Mouse (Mus musculus) spleen, postnatal 14 days (tissue): ENCODE measurements around the gene Hsd3b6.
"Not testable (repeated sequence)": the region's sequence is repeated elsewhere in the genome, so short reads cannot be mapped to it uniquely, and the experiment has no call there.

Source experiments
- DNase-seq, 2 experiments: peaks; one replicate each; pipeline ENCODE4 v3.0.0; 2021 to 2022; ENCODE audit warnings: low spot score in 2 of 2

Hsd3b6 gene

DNA sequence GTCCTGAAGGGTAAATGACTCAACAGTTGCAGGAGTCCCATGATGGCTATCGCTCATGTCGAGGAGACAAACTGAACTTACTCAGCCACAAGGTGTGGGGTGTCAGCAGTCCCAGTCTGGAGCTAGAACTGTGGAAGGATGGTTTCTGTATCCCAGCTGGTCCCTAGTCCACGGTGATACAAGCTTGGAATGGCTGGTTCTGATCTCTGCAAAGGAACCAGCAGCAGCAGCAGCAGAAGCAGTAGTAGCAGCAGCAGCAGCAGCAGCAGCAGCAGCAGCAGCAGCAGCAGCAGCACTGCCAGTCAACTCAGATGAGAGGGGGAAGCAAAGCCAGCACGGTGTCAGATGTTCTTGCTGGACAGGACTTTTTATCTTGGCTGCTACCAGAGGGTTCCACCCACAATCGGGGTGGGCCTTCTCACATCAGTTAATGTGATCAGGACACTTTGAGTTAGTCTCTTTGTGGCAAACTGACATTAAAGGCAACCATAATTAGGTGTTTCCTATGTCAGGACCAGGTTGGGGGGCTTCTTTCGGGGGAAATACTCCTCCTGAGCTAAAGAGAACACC lies at the start of gene Hsd3b6:
Gene Hsd3b6 (minus strand): TSS at position 343 of the 570 bp plus-strand sequence.
- DNase-seq, result no peak

DNA sequence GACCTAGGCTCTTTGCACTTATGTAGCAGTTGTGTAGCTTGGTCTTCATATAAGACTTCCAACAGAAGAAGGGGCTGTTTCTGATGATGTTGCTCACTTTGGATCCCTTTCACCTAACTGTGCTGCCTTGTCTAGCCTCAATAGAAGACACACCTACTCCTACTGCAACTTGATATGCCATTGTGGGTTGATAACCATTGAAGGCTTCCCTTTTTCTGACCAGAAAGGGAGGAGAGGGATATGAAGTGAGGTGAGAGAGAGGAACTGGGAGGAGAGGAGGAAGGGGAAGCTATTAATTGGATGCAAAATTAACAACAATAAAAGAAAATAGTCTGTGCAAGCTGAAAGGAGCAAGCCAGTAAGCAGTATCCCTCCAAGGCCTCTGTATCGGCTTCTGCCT lies 48.6 kb upstream of the Hsd3b6 start:
- no peak for DNase-seq

DNA sequence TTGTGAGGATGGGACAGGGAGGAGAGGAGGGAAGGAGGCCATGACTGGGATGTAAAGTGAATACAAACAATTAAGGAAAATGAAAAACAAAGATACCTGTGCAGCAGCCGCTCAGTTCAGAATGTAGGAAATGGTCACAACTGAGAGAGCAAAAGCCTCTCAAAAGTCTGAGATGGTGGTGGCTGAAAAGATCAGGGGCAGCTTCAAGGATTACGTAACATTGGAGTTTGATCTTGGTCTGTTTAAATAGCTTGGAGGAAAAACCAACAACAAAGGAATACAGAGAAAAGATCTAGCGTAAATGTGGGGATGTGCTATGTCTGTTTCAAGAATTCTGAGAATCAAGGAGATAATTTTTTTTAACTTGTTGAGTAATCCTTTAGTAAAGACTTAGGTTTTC lies 45.3 kb upstream of the Hsd3b6 start, which contains the start of gene Hsd3b1:
Gene Hsd3b1 (minus strand): TSS at position 219 of the 400 bp plus-strand sequence.
- no peak for DNase-seq

DNA sequence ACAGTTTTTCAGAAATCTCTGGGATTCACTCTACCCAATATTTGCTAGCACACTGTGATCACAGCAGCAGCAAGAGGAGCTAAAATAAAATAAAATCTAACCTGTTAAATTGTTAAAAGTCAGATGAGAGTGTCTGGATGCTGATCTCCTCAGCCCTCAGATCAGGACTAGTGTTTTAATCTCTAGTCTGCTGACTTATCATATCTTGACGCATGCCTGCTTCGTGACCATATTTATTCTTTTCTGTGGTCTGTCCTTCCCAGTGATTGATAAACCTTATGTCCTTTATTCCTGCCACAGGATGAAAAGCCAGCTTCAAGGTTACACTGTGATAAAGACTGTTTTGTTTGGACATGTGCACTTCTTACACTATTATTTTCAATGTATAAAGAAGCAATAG lies 43.8 kb upstream of the Hsd3b6 start:
- no peak for DNase-seq

DNA sequence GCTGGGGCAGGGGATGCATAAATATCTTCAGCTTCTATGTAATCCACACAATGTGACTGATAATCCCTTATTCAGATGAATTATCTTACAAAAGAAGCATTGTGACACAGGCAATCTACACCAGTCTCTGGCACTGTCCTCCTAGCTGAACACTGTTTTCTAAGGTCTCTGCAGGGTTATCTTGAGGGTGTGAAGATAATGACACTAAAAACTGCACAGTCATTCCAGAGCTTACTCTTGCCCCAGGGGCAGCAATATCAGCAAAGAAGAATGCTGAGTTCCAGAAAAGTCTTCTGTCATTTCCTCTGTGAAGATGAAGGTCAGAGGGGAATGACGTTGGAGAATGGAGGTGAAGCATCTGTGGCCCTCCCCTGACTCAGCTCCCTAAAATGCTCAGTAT lies 42.6 kb upstream of the Hsd3b6 start:
- no peak for DNase-seq

DNA sequence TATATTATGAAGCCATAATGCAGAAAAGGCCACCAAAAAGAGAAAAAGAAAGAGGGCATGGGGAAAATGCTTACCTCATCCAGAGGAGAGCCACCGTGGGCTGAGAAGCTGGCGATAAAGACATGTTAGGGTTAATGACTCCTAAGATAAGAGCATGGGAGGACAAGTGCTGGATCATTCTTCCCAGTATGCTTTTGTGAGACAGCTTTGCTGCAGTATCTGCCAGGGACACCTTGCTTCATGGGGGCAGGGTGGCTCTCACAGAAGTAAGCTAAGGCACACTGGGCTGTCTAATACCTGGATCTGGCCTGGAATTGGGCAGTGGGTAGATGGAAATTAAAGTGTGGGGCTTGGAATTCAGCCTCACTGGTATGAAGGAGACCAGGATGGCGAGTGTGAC lies 40.9 kb upstream of the Hsd3b6 start:
- no peak for DNase-seq

DNA sequence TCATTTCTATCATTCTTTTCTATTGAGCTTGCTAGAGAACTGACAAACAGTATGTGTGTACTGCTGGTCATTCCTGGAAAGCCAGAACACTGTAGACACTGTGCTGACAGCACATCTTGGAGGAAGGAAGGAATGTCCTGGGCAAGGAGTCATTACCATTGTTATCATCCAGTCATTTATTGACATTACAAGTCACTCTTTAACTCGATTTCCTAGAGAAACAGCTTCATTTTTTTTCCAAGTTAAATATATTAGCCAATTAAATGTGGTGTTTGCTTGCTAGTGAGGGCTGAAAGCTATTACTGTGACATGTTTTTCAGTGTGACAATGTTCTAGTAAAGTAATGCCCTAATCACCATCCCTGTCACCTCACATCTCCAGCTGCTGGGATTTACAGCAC lies 39.4 kb upstream of the Hsd3b6 start:
- DNase-seq, result no peak

DNA sequence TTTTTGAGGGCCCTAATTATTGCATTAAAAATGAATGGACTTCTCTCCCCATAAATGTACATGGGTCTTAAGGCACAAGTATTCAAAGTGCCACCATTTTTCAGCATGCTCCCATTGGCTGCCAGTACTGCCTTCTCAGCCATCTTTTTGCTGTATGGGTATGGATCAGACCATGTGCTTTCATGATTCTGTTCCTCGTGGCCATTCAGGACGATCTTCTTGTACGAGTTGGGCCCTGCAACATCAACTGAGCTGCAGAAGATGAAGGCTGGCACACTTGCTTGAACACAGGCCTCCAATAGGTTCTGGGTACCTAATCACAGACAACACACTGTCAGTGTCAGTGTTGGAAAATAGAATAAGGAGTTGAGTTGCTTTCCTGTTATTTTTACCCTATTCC lies 38.8 kb upstream of the Hsd3b6 start:
- no peak for DNase-seq

DNA sequence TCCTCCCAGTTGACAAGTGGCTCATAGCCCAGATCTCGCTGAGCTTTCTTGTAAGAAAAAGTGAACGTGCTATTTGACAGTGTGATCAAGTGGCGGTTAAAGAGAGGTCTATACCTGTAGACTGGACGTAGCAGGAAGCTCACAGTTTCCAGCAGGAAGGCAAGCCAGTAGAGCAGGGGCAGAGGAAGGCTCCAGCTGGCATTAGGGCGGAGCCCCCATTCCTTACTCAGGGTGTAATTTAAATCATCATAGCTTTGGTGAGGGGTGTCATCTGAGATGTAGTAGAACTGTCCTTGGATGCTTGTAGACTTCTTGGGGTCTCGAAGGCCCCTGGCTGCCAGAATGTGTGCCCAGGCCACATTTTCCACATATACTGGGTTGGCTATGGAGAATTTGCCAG lies 38.4 kb upstream of the Hsd3b6 start:
- DNase-seq, result no peak

DNA sequence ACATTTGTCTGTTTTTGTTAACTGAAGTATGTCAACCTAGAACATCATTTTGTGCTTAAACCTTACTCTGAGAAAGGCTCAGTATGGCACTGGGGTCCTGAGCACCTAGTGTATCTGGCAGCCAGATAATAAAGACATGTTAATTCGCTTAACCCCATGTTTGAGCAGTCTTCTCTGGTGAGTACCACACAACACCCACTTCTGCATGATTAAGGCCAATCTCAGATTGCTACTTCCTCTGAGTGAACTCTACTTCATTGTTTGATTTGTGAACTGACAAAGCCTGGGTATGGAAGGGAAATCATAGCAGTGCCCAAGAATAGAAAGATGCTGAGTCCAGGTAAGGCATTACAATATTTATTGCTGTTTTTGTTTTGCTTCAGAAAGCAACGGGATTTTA lies 37.6 kb upstream of the Hsd3b6 start:
- DNase-seq, result no peak

DNA sequence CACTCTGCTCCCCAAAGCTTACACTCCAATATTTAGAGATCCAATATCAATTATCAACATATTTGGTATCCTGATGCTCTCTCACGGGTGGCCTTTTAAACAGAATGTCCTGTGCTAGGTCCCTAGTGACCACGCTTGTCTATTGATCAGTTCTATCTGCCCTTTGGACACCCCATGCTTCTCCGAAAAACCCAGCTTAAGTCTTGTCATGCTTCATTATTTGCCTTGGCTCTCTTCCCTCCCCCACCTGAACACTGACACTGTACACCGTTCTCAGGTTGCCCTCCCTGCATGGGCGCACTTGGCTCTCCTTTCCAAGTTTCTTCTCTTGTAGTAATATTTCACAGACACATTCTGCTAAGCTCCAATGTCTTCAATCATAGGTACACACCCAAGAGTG lies 36.0 kb upstream of the Hsd3b6 start:
- no peak for DNase-seq

DNA sequence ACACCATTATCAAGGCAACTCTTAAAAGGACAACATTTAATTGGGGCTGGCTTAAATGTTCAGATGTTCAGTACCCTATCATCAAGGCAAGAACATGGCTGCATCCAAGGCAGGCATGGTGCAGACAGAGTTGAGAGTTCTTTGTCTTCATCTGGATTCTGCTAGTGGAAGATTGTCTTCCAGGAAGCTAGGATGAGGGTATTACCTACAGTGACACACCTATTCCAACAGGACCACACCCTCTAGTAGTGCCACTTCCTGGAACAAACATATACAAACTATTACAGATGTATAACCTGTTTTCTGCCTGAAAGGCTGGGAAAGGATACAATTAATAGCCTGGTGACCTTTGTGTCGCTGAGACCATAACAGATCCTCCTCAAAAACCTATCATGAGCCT lies 34.7 kb upstream of the Hsd3b6 start:
- DNase-seq, result no peak

DNA sequence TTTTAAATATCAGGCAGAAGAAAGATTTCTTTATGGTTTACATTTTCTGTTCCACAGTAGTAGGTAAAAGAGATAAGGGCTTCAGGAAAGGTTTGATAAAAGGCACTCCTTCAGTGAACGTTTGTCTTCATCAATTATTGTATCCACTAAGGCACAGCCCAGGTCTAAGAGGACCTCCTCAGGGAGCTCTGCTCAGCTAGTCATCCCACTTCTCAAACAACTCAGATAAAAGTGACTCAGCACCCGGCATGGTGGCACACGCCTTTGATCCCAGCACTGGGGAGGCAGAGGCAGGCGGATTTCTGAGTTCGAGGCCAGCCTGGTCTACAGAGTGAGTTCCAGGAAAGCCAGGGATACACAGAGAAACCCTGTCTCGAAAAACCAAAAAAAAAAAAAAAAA lies 1.6 kb downstream of the Hsd3b6 start:
- not testable (repeated sequence) for DNase-seq

DNA sequence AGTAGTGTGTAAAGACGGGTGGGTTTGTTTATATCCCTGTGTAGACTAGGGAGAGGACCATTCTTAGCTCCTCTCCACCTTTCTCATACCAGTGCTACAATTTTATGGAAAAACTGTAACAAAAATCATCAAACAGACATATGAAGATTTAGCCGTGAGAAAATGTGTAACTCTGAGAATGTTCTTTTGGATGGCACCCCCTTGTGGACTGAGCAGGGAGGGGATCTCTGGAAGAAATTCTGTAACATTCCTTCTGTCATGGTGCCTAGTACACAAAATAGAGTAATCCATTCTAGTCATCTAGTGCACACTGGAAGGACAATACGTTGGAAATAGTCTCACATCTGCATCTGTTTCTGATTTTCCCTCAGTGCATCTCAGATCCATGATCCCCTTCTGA lies 9.2 kb downstream of the Hsd3b6 start:
- DNase-seq, result not testable (repeated sequence)

DNA sequence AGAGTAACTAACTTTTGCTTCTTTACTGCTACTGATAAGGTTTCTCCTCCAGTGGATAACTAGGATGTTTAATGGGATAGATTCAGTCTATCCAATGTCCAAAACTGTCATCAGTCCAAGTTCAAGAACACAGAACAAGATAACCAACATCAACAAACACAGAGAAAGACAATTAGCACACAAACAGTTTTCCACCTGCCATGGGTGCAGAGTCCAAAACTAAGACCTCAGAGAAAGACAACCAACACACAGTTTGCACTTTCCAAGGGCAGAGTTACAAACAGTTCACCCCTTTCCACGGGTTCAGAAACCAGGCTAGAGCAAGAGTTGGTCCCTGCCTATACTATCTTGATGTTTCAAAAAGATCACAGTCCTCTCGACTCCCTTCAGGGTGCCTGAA lies 27.7 kb downstream of the Hsd3b6 start:
- DNase-seq, result no peak

DNA sequence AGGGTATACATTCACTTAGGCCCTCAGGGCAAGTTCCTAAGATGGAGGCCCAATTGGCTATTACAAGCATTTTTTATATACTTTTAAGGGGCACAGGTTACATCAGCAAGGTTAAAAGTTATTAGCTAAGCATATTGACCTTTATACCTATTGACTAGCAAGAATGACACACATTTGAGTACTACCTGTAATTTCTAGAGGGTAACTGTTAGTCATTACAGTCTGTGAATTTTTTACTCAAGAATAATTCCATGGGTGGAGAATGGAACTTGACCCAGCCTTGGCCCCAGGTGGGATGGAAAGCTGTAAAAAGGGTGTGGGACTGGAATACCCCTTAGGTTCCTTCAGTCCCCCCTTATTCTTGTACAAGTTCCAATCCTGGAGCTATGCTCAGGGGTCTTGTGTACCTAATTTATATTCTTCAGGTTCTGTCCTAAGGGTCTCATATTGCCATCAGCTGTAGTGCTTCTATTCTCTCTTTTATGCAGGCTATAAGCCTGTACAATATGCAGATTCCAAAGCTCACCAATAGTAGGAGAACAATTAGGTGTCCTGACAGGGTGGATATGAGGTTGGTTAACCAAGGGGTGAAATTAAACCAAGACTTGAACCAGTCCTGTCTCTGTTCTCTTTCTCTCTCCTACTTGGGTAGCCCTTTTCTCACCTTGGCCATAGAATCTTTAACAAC lies 31.9 kb downstream of the Hsd3b6 start:
- DNase-seq, result no peak

DNA sequence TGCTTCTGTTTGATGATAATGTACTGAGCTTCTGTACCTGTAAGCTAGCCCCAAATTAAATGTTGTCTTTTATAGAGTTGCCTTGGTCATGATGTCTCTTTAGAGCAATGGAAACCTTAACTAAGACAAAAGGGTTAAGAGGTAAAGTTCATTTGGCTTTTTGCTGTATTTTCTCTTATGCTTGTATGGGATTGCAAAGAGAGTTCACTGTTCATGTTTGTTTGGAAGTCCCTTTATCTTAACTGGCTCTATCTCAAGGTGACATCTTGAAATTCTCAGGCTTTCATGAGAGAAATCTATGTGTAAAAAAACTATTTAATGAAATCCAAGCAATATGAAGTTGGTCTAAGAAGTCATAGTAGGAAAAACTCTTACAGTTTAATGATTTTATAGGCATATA lies 33.3 kb downstream of the Hsd3b6 start:
- no peak for DNase-seq

DNA sequence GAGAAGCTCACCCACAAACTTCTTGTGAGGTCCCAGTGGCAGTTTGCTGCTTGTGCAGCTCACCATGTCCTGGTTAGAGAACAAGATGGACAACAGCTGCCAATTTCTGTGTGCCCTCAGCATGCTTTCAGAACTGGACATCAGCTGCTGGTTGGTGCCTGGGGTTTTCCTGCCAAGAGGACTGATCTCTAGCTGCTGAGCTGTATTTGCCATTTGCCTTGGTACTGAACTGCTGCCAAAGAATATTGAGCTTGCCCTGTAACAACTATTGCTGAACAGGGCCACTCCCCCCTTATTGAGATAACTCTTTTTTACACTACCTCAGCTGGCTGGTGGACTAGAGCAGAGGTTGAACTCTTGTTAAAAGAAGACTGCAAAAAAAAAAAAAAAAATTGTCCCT lies 50.1 kb downstream of the Hsd3b6 start:
- no peak for DNase-seq

DNA sequence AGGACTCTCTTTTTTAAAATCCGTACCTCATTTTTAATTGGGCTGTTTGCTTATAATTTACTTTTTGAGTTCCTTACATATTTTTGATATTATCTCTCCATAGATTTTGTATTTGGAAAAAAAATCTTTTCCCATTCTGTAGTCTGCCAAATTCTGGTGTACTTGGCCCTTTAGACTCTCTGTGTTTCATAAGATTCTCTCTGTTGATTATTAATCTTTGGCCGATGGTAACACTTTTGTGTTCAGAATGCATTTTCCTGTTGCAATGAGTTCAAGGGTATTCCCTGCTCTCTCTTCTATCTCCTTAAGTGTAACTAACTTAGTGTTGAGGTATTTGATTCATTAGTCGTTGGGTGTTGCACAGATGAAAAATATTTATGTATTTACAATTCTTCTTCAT lies 57.4 kb downstream of the Hsd3b6 start:
- DNase-seq, result no peak
